Mouse (Mus musculus) MEL (cell line): ENCODE data around the gene Slc44a5. TPM values are rescaled to one million over a fixed set of nuclear protein-coding genes. Genes with fewer than 3 reads are reported as not detected.

Experiments used
- DNase-seq: peaks from one replicate; pipeline ENCODE4 v3.0.0; 2011; ENCODE audit warnings: low read depth, low spot score
- H3K27ac ChIP-seq: 2 replicates; pipeline ENCODE4 v1.5.1; 2012; ENCODE audit warnings: low read depth, mild to moderate bottlenecking, control low read depth, low read length, moderate library complexity; ENCODE audit not compliant: control insufficient read depth
- H3K27me3 ChIP-seq, 2 experiments: fragments of 150-350 bp in 1 of 2; sonication (generic) in 1 of 2; 2 replicates each; pipeline ENCODE4 v1.6.1; 2012; ENCODE audit warnings: low read length in 2 of 2, mild to moderate bottlenecking in 2 of 2, improper control_type of control experiment in 1 of 2, moderate library complexity in 1 of 2; ENCODE audit not compliant: insufficient read depth in 2 of 2, control insufficient read depth in 1 of 2
- H3K36me3 ChIP-seq, 2 experiments: 2 replicates each; pipeline ENCODE4 v1.6.1; 2012 to 2014; ENCODE audit warnings: low read length in 2 of 2, improper control_type of control experiment in 1 of 2, inconsistent platforms in 1 of 2, mild to moderate bottlenecking in 1 of 2; ENCODE audit not compliant: insufficient read depth in 2 of 2, control insufficient read depth in 1 of 2
- H3K4me1 ChIP-seq, 2 experiments: fragments of 150-350 bp in 1 of 2; sonication (generic) in 1 of 2; 2 replicates each; pipeline ENCODE4 v1.6.1; 2012; ENCODE audit warnings: low read length in 2 of 2, improper control_type of control experiment in 1 of 2, mild to moderate bottlenecking in 1 of 2; ENCODE audit not compliant: insufficient read depth in 2 of 2, control insufficient read depth in 1 of 2
- H3K4me3 ChIP-seq, 2 experiments: fragments of 150-350 bp in 1 of 2; sonication (generic) in 1 of 2; 2 replicates each; pipeline ENCODE4 v1.5.1; 2012; ENCODE audit warnings: low read depth in 2 of 2, low read length in 2 of 2, mild to moderate bottlenecking in 2 of 2, moderate library complexity in 2 of 2, control low read depth in 1 of 2, improper control_type of control experiment in 1 of 2; ENCODE audit not compliant: control insufficient read depth in 1 of 2, insufficient read depth in 1 of 2
- H3K79me2 ChIP-seq: 2 replicates; pipeline ENCODE4 v1.6.1; 2012; ENCODE audit warnings: mild to moderate bottlenecking, low read length, moderate library complexity; ENCODE audit not compliant: control insufficient read depth, poor library complexity, insufficient read depth
- H3K9ac ChIP-seq: 2 replicates; pipeline ENCODE4 v1.6.1; 2012; ENCODE audit warnings: low read depth, mild to moderate bottlenecking, control low read depth, low read length, moderate library complexity; ENCODE audit not compliant: control insufficient read depth, poor library complexity, severe bottlenecking
- H3K9me3 ChIP-seq: fragments of 150-350 bp; sonication (generic); replicated peaks from 2 replicates; pipeline ENCODE4 v1.6.1; 2012; ENCODE audit warnings: mild to moderate bottlenecking, low read length, improper control_type of control experiment, moderate library complexity; ENCODE audit not compliant: insufficient read depth
- E2F4 ChIP-seq: IDR thresholded peaks from 2 replicates; pipeline ENCODE4 v1.6.1; 2011; ENCODE audit warnings: low read depth, low read length, improper control_type of control experiment, borderline replicate concordance
- ETS1 ChIP-seq: IDR thresholded peaks from 2 replicates; pipeline ENCODE4 v1.6.1; 2012; ENCODE audit warnings: low read depth, mild to moderate bottlenecking, inconsistent platforms, low read length, improper control_type of control experiment, moderate library complexity
- HCFC1 ChIP-seq: IDR thresholded peaks from 2 replicates; pipeline ENCODE4 v1.6.1; 2012; ENCODE audit warnings: low read depth, mild to moderate bottlenecking, inconsistent platforms, low read length, improper control_type of control experiment, moderate library complexity
- JUND ChIP-seq: IDR thresholded peaks from 2 replicates; pipeline ENCODE4 v1.6.1; 2011; ENCODE audit warnings: low read depth, mild to moderate bottlenecking, improper control_type of control experiment, low read length
- MAX ChIP-seq: IDR thresholded peaks from 2 replicates; pipeline ENCODE4 v1.6.1; 2011; ENCODE audit warnings: low read length, improper control_type of control experiment
- MEF2A ChIP-seq: IDR thresholded peaks from 2 replicates; pipeline ENCODE4 v1.6.1; 2014; ENCODE audit warnings: low read depth, mild to moderate bottlenecking, inconsistent platforms, low read length, improper control_type of control experiment; ENCODE audit not compliant: poor library complexity, insufficient replicate concordance, severe bottlenecking; ENCODE audit errors: extremely low read depth
- MXI1 ChIP-seq: IDR thresholded peaks from 2 replicates; pipeline ENCODE4 v1.6.1; 2011; ENCODE audit warnings: mild to moderate bottlenecking, low read depth, low read length, improper control_type of control experiment
- MYB ChIP-seq: IDR thresholded peaks from 2 replicates; pipeline ENCODE4 v1.6.1; 2011; ENCODE audit warnings: mild to moderate bottlenecking, low read depth, low read length, improper control_type of control experiment
- NELFE ChIP-seq: IDR thresholded peaks from 2 replicates; pipeline ENCODE4 v1.6.1; 2011; ENCODE audit warnings: low read depth, low read length, improper control_type of control experiment
- RAD21 ChIP-seq: IDR thresholded peaks from 2 replicates; pipeline ENCODE4 v1.6.1; 2011; ENCODE audit warnings: mild to moderate bottlenecking, low read depth, low read length, improper control_type of control experiment
- TBP ChIP-seq: IDR thresholded peaks from 2 replicates; pipeline ENCODE4 v1.8.0; 2011; ENCODE audit warnings: low read depth, low read length, improper control_type of control experiment
- USF2 ChIP-seq, 2 experiments: IDR thresholded peaks; 2 replicates each; pipeline ENCODE4 v1.6.1; 2011 to 2012; ENCODE audit warnings: improper control_type of control experiment in 2 of 2, low read length in 2 of 2, borderline replicate concordance in 1 of 2, inconsistent platforms in 1 of 2, low read depth in 1 of 2, mild to moderate bottlenecking in 1 of 2; ENCODE audit not compliant: insufficient read depth in 1 of 2
- ZKSCAN1 ChIP-seq: IDR thresholded peaks from 2 replicates; pipeline ENCODE4 v1.6.1; 2012; ENCODE audit warnings: low read depth, mild to moderate bottlenecking, inconsistent platforms, low read length, improper control_type of control experiment, moderate library complexity
- polyA plus RNA-seq, 2 experiments: library from polyadenylated mRNA; stranded (reverse) in 1 of 2; unstranded in 1 of 2; fragments of >175 nt in 1 of 2; fragments of >200 nt in 1 of 2; gene quantifications; 2 replicates each; pipeline versions ENCODE4 v1.2.1 to v1.2.4; 2012; ENCODE audit warnings: low replicate concordance in 2 of 2, low read depth in 1 of 2; ENCODE audit not compliant: insufficient read length in 2 of 2, insufficient read depth in 1 of 2, missing spikeins in 1 of 2
- total RNA-seq: library from RNA; depleted of rRNA; stranded (reverse); fragments of 300-350 nt; gene quantifications from 2 replicates; pipeline ENCODE4 v1.2.3, GENCODE M21; 2012

The Slc44a5 gene
- total and polyA plus RNA-seq, 3 experiments, result not detected

DNA sequence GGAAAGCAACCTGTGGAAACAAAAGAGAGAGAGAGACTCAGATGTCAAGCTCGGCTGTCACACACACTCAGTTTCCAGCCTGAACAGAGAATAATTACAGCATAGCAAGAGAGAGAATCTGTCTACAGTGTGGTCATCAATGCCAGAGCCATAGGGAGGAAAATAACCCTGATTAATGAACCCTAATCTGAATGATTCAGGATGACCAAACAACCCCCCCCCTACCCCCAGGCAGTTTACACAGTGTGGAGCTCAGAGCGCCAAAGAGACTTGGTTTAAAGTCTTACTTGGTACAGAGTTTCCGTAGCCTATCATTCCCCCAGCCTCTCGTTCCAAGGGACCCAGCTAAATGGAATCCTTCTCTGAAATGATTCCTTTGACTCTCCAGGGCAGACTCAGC, 312.1 kb downstream of the Slc44a5 start:
- Histone ChIP-seq H3K27ac (no peak overlapping the region), H3K4me1 (no peaks in the 10 kb centered on the region)

DNA sequence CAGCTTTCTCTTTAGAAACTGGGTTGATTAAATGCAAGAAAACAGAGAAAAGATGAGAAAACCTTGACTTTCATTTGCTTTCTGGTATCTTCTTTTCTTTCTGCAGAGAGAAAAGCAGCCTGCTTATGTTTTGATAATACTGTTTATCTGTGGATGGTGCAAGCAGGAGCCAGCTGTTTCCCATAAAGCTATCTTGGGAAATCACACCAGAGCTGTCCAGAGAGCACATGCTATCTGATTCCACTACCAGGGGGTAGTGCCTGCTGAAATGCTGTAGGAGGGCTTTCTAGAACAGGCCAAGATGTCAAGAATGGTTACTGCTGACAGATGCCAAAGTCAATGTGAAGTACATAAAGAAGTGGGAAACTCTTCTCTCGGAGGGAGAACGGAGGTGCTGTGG, 314.0 kb downstream of the Slc44a5 start:
- Histone ChIP-seq H3K4me3 (no peak overlapping the region), H3K9me3 (no peaks in the 10 kb centered on the region), H3K9ac (no peak overlapping the region), H3K27ac (no peak overlapping the region), H3K79me2 (no peaks in the 10 kb centered on the region), H3K4me1 (no peaks in the 10 kb centered on the region)
- no peak for TF ChIP-seq RAD21
- TF ChIP-seq MEF2A, result no peak
- TF ChIP-seq, all 39 proteins: peak for 0
- DNase-seq, result no peak
- no peaks in the 10 kb centered on the region for H3K36me3 ChIP-seq
- H3K27me3 ChIP-seq, result no peaks in the 10 kb centered on the region

More for the DNA sequence above, 312.1 kb downstream of the Slc44a5 start:
- H3K79me2 ChIP-seq, result no peaks in the 10 kb centered on the region
- TF ChIP-seq ZKSCAN1, result no peak
- TF ChIP-seq MAX, result no peak
- no peak for TF ChIP-seq JUND
- TF ChIP-seq HCFC1, result no peak
- no peak for TF ChIP-seq NELFE
- no peak for TF ChIP-seq ETS1
- TF ChIP-seq RAD21, result no peak
- TF ChIP-seq E2F4, result no peak
- TF ChIP-seq USF2 (IDR thresholded peaks at IDR 0.05; ENCODE audit: borderline replicate concordance in 1 of 2, insufficient read depth in 1 of 2, low read depth in 1 of 2, low read length in 2 of 2), result no peak
- no peak for TF ChIP-seq MYB
- TF ChIP-seq MXI1, result no peak
- no peak overlapping the region for H3K4me3 ChIP-seq
- H3K9ac ChIP-seq, result no peak overlapping the region
- DNase-seq, result no peak
- H3K9me3 ChIP-seq, result no peaks in the 10 kb centered on the region
- H3K27me3 ChIP-seq, result no peaks in the 10 kb centered on the region
- no peaks in the 10 kb centered on the region for H3K36me3 ChIP-seq

DNA sequence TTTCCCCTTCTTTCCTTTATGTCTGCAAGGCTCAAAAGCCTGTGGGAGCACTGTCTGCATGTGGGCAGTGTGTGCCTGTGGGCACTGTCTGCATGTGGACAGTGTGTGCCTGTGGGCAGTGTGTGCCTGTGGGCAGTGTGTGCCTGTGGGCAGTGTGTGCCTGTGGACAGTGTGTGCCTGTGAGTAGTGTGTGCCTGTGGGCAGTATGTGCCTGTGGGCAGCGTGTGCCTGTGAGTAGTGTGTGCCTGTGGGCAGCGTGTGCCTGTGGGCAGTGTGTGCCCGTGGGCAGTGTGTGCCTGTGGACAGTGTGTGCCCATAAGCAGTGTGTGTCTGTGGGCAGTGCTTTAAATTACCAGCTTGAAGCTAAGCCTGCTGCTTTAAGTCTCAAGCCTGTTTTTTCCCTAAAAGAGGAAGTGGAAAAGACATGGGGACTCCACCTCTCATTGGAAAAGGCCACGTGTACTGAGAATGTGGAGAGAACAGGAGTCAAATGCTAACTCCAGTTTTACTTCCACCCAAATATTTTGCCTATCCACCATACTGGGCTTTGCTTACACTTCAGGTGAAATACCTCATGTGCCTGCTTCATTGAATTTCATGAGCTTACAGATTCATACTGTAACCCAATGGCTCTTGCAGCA, 315.3 kb downstream of the Slc44a5 start:
- Histone ChIP-seq H3K27me3 (no peaks in the 10 kb centered on the region), H3K4me1 (no peaks in the 10 kb centered on the region), H3K9ac (no peak overlapping the region), H3K9me3 (no peaks in the 10 kb centered on the region), H3K27ac (no peak overlapping the region), H3K4me3 (no peak overlapping the region), H3K79me2 (no peaks in the 10 kb centered on the region), H3K36me3 (no peaks in the 10 kb centered on the region)
- no peak for TF ChIP-seq TBP
- DNase-seq, result no peak
